Comparison of ENCODE assay signal across 7 mouse cellular contexts in the genomic region with DNA sequence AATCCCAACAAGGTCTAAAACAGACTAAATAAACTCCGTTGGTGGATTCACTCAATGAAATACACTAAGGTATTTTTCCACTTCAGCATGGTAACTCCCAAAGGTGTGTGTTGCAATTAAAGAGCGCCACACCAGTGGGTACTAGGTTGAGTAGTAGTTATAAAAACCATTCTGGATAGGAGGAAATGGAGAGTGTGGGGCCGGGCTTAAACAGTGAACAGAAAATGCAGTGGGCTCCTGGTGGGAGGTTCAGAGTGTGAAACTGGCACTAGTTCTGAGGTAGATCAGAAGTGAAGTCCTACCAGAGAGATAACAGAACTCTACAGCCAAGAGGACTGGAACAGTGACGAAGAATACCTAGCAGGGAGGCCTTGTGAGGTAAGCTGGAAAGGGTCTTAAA. TPM values are rescaled to one million over a fixed set of nuclear protein-coding genes. Genes with fewer than 3 reads are reported as not detected.
DNase-seq lines count a peak whose midpoint lies in the region; ATAC-seq and TF ChIP-seq lines count a peak whose summit lies in the region.

No protein-coding gene starts in this region.

- 0 out of 2 replicates have a peak, but pooled peaks cover 3% of the 10 kb centered on the region for H3K9me3 ChIP-seq in lung, embryonic 14.5 days (ENCODE audit: low read depth, low read length)
- H3K9me3 ChIP-seq in forebrain, embryonic 14.5 days (replicated peaks; ENCODE audit: control insufficient read depth, low read length): no peaks in the 10 kb centered on the region
- H3K9me3 ChIP-seq in limb, embryonic 13.5 days: peaks cover 7% of the 10 kb centered on the region; the same call in 1 of the 2 replicates
- H3K9me3 ChIP-seq in stomach, embryonic 14.5 days (ENCODE audit: control insufficient read depth, low read depth, low read length): no peaks in the 10 kb centered on the region

- DNase-seq in lung, embryonic 14.5 days: no peak
- DNase-seq in lung, postnatal 4 days: no peak
- no peak for DNase-seq in forebrain, embryonic 14.5 days (ENCODE audit: low spot score)
- DNase-seq in right cerebral cortex, postnatal 25 days: no peak

- no peak for TF ChIP-seq CTCF in lung, embryonic 14.5 days (IDR thresholded peaks at IDR 0.05; ENCODE audit: low read depth)

- 75% methylated on average over 4 of the region's 4 CpGs for WGBS in lung, embryonic 14.5 days
- 83% methylated on average over 4 of the region's 4 CpGs for WGBS in forebrain, embryonic 14.5 days
- WGBS in limb, embryonic 13.5 days: 86% methylated on average over 4 of the region's 4 CpGs
- WGBS in stomach, embryonic 14.5 days: 79% methylated on average over 4 of the region's 4 CpGs

- no peak for ATAC-seq in lung, embryonic 14.5 days (ENCODE audit: insufficient read depth)
- ATAC-seq in forebrain, embryonic 14.5 days: no peak
- ATAC-seq in limb, embryonic 13.5 days (ENCODE audit: low FRiP score, low read depth): no peak
- no peak for ATAC-seq in stomach, embryonic 14.5 days (ENCODE audit: insufficient number of reproducible peaks, insufficient read depth, low FRiP score, low read depth)
- no peak for ATAC-seq in activated CD4-positive, CD25-positive, alpha-beta regulatory T cell, adult 4 months

- H3K4me1 ChIP-seq in lung, embryonic 14.5 days (ENCODE audit: insufficient read depth): no peaks in the 10 kb centered on the region
- peaks cover 7% of the 10 kb centered on the region; the same call in 1 of the 2 replicates for H3K4me1 ChIP-seq in forebrain, embryonic 14.5 days (ENCODE audit: control insufficient read depth, insufficient read depth, low read length)
- H3K4me1 ChIP-seq in limb, embryonic 13.5 days: peaks cover 14% of the 10 kb centered on the region
- 0 out of 2 replicates have a peak, but pooled peaks cover 3% of the 10 kb centered on the region for H3K4me1 ChIP-seq in stomach, embryonic 14.5 days (ENCODE audit: control insufficient read depth, insufficient read depth, low read length)

- peak overlapping the region; percentile 56; the same call in 1 of the 2 replicates for H3K9ac ChIP-seq in lung, embryonic 14.5 days
- H3K9ac ChIP-seq in forebrain, embryonic 14.5 days (ENCODE audit: low read length): peak overlapping the region; percentile 42; the same call in 1 of the 2 replicates
- H3K9ac ChIP-seq in limb, embryonic 13.5 days: peak overlapping the region; percentile 70; the same call in 1 of the 2 replicates
- 0 out of 2 replicates have a peak overlapping the region, but pooled peaks have one; percentile 25 for H3K9ac ChIP-seq in stomach, embryonic 14.5 days (replicated peaks; ENCODE audit: low read depth, low read length)

- H3K36me3 ChIP-seq in lung, embryonic 14.5 days (ENCODE audit: insufficient read depth): peaks cover 19% of the 10 kb centered on the region
- peaks cover 33% of the 10 kb centered on the region for H3K36me3 ChIP-seq in forebrain, embryonic 14.5 days (ENCODE audit: control insufficient read depth, insufficient read depth, low read length)
- H3K36me3 ChIP-seq in limb, embryonic 13.5 days: peaks cover 16% of the 10 kb centered on the region
- H3K36me3 ChIP-seq in stomach, embryonic 14.5 days (ENCODE audit: control insufficient read depth, insufficient read depth, low read length): peaks cover 3% of the 10 kb centered on the region; the same call in 1 of the 2 replicates

- H3K4me2 ChIP-seq in lung, embryonic 14.5 days: peak overlapping the region; percentile 87
- H3K4me2 ChIP-seq in forebrain, embryonic 14.5 days (ENCODE audit: low read length): peak overlapping the region; percentile 47
- peak overlapping the region; percentile 77 for H3K4me2 ChIP-seq in limb, embryonic 13.5 days (replicated peaks)
- H3K4me2 ChIP-seq in stomach, embryonic 14.5 days (replicated peaks; ENCODE audit: low read depth, low read length): peak overlapping the region; percentile 45

- no peaks in the 10 kb centered on the region for H3K27me3 ChIP-seq in lung, embryonic 14.5 days (ENCODE audit: insufficient read depth, low read length)
- H3K27me3 ChIP-seq in forebrain, embryonic 14.5 days (replicated peaks; ENCODE audit: control insufficient read depth, insufficient read depth, low read length): no peaks in the 10 kb centered on the region
- H3K27me3 ChIP-seq in limb, embryonic 13.5 days: no peaks in the 10 kb centered on the region
- no peaks in the 10 kb centered on the region for H3K27me3 ChIP-seq in stomach, embryonic 14.5 days (ENCODE audit: control insufficient read depth, insufficient read depth, low read length)

- H3K27ac ChIP-seq in lung, embryonic 14.5 days (ENCODE audit: low read depth): peak overlapping the region; percentile 84; the same call in 1 of the 2 replicates
- no peak overlapping the region for H3K27ac ChIP-seq in forebrain, embryonic 14.5 days (ENCODE audit: low read depth, low read length)
- peak overlapping the region; percentile 73 for H3K27ac ChIP-seq in limb, embryonic 13.5 days
- no peak overlapping the region; the same call in 1 of the 2 replicates for H3K27ac ChIP-seq in stomach, embryonic 14.5 days (ENCODE audit: low read length)

- H3K4me3 ChIP-seq in lung, embryonic 14.5 days (ENCODE audit: low read depth, low read length): peak overlapping the region; percentile 85; the same call in 1 of the 2 replicates
- H3K4me3 ChIP-seq in forebrain, embryonic 14.5 days (ENCODE audit: low read depth, low read length): no peak overlapping the region
- H3K4me3 ChIP-seq in limb, embryonic 13.5 days: peak overlapping the region; percentile 75
- peak overlapping the region; percentile 89; the same call in 1 of the 2 replicates for H3K4me3 ChIP-seq in stomach, embryonic 14.5 days (ENCODE audit: low read depth, low read length)

RNA-seq across cellular contexts. Expression of gene Vamp3, which starts 0.9 kb away (rescaled TPM):
- polyA plus RNA-seq in lung, embryonic 14.5 days (2014; fragmentation: Nextera tagmentation; extraction: Ambion mirVana): 93.4 and 98.6 TPM in 2 replicates
- polyA plus RNA-seq in forebrain, embryonic 14.5 days (2014; fragmentation: Nextera tagmentation; extraction: Ambion mirVana): 25.1 and 30.0 TPM in 2 replicates
- polyA plus RNA-seq in limb, embryonic 13.5 days (2015; fragmentation: Nextera tagmentation; extraction: Ambion mirVana): 114 and 117 TPM in 2 replicates
- polyA plus RNA-seq in stomach, embryonic 14.5 days (2014; fragmentation: Nextera tagmentation; extraction: Ambion mirVana): 97.5 and 121 TPM in 2 replicates
- polyA plus RNA-seq in activated CD4-positive, CD25-positive, alpha-beta regulatory T cell, adult 4 months (2017; shearing (Covaris generic)): 10 to 100 TPM; 47.9 to 50.8 TPM

RNA-seq across cellular contexts. Expression of gene Per3, which starts 14.2 kb away (rescaled TPM):
- 8.0 and 8.9 TPM in 2 replicates for polyA plus RNA-seq in lung, embryonic 14.5 days (2014; fragmentation: Nextera tagmentation; extraction: Ambion mirVana)
- polyA plus RNA-seq in forebrain, embryonic 14.5 days (2014; fragmentation: Nextera tagmentation; extraction: Ambion mirVana): 2.6 and 2.9 TPM in 2 replicates
- 7.0 and 7.4 TPM in 2 replicates for polyA plus RNA-seq in limb, embryonic 13.5 days (2015; fragmentation: Nextera tagmentation; extraction: Ambion mirVana)
- polyA plus RNA-seq in stomach, embryonic 14.5 days (2014; fragmentation: Nextera tagmentation; extraction: Ambion mirVana): 8.1 and 9.1 TPM in 2 replicates
- 1 to 10 TPM; 3.3 to 4.7 TPM for polyA plus RNA-seq in activated CD4-positive, CD25-positive, alpha-beta regulatory T cell, adult 4 months (2017; shearing (Covaris generic))

RNA-seq across cellular contexts. Expression of gene Gm13090, which starts 30.7 kb away (rescaled TPM):
- polyA plus RNA-seq in lung, embryonic 14.5 days (2014; fragmentation: Nextera tagmentation; extraction: Ambion mirVana): not detected in 2 replicates
- polyA plus RNA-seq in forebrain, embryonic 14.5 days (2014; fragmentation: Nextera tagmentation; extraction: Ambion mirVana): 0.31 TPM in 1 of 2 replicates, not detected in the other
- polyA plus RNA-seq in limb, embryonic 13.5 days (2015; fragmentation: Nextera tagmentation; extraction: Ambion mirVana): not detected in 2 replicates
- polyA plus RNA-seq in stomach, embryonic 14.5 days (2014; fragmentation: Nextera tagmentation; extraction: Ambion mirVana): 0.35 TPM in 1 of 2 replicates, not detected in the other
- not detected for polyA plus RNA-seq in activated CD4-positive, CD25-positive, alpha-beta regulatory T cell, adult 4 months (2017; shearing (Covaris generic))

Comparison
In these comparisons a context has a peak if more than half of its experiments do, and no peak if none do; other contexts are left out.
1. H3K27ac ChIP-seq: peak in lung, embryonic 14.5 days (single experiment) and limb, embryonic 13.5 days (single experiment); none in forebrain, embryonic 14.5 days (single experiment) and stomach, embryonic 14.5 days (single experiment).
2. Peak in every context shown above with its lines, with median percentiles within 50 percentile points of each other: H3K4me2 ChIP-seq and H3K9ac ChIP-seq.